In genomic region chr4:152072121-152072601, GRCm38 (mm10) we compare ENCODE assay signal across 8 mouse cellular contexts. TPM values are rescaled to one million over a fixed set of nuclear protein-coding genes. Genes with fewer than 3 reads are reported as not detected.
DNase-seq lines count a peak whose midpoint lies in the region; ATAC-seq and TF ChIP-seq lines count a peak whose summit lies in the region.

Gene Plekhg5 (plus strand): TSS chr4:152072498.

- DNase-seq in ES-E14 (ENCODE audit: low read depth, low spot score): no peak
- DNase-seq in hindbrain, embryonic 10.5 days (ENCODE audit: low spot score): peak; percentile 44
- DNase-seq in left cerebral cortex, postnatal 36 days (ENCODE audit: low spot score in 2 of 2): no peak
- DNase-seq in thymus, postnatal 36 days: no peak

- 70% methylated on average over 10 of the region's 10 CpGs for WGBS in forebrain, embryonic 12.5 days
- 69% methylated on average over 10 of the region's 10 CpGs for WGBS in forebrain, embryonic 13.5 days
- WGBS in embryonic facial prominence, embryonic 15.5 days: 63% methylated on average over 10 of the region's 10 CpGs
- 54% methylated on average over 10 of the region's 10 CpGs for WGBS in hindbrain, embryonic 10.5 days
- WGBS in neural tube, embryonic 15.5 days: 57% methylated on average over 10 of the region's 10 CpGs

- no peaks in the 10 kb centered on the region for H3K9me3 ChIP-seq in forebrain, embryonic 12.5 days
- H3K9me3 ChIP-seq in forebrain, embryonic 13.5 days (replicated peaks): no peaks in the 10 kb centered on the region
- no peaks in the 10 kb centered on the region for H3K9me3 ChIP-seq in ES-E14 (ENCODE audit: control insufficient read depth, insufficient read depth, low read depth, low read length)
- no peaks in the 10 kb centered on the region for H3K9me3 ChIP-seq in embryonic facial prominence, embryonic 15.5 days (replicated peaks)
- H3K9me3 ChIP-seq in hindbrain, embryonic 10.5 days: no peaks in the 10 kb centered on the region
- H3K9me3 ChIP-seq in neural tube, embryonic 15.5 days (replicated peaks): no peaks in the 10 kb centered on the region

- in situ Hi-C loops in ES-E14 (cut with MboI; ENCODE audit: low sequenced_read_pairs in 2 of 2, unreplicated experiment in 2 of 2): no loop called here

- no peak within 1 kb of the TSS for H3K4me2 ChIP-seq in forebrain, embryonic 12.5 days
- H3K4me2 ChIP-seq in forebrain, embryonic 13.5 days: no peak within 1 kb of the TSS
- H3K4me2 ChIP-seq in embryonic facial prominence, embryonic 15.5 days (replicated peaks): no peak within 1 kb of the TSS
- H3K4me2 ChIP-seq in neural tube, embryonic 15.5 days: no peak within 1 kb of the TSS

- no peaks in the 10 kb centered on the region for H3K36me3 ChIP-seq in forebrain, embryonic 12.5 days (replicated peaks)
- H3K36me3 ChIP-seq in forebrain, embryonic 13.5 days (ENCODE audit: poor library complexity, severe bottlenecking): no peaks in the 10 kb centered on the region
- H3K36me3 ChIP-seq in ES-E14 (ENCODE audit: control insufficient read depth, insufficient read depth, low read length, poor library complexity, severe bottlenecking): no peaks in the 10 kb centered on the region
- H3K36me3 ChIP-seq in embryonic facial prominence, embryonic 15.5 days: no peaks in the 10 kb centered on the region
- no peaks in the 10 kb centered on the region for H3K36me3 ChIP-seq in hindbrain, embryonic 10.5 days
- no peaks in the 10 kb centered on the region for H3K36me3 ChIP-seq in neural tube, embryonic 15.5 days

- peaks cover 9% of the 10 kb centered on the region for H3K4me1 ChIP-seq in forebrain, embryonic 12.5 days
- H3K4me1 ChIP-seq in forebrain, embryonic 13.5 days: peaks cover 9% of the 10 kb centered on the region
- peaks cover 0 to 15% of the 10 kb centered on the region in 2 experiments; a peak in 2 of 4 replicates for H3K4me1 ChIP-seq in ES-E14 (ENCODE audit: control insufficient read depth in 2 of 2, insufficient read depth in 2 of 2, low read length in 2 of 2, poor library complexity in 1 of 2)
- peaks cover 33% of the 10 kb centered on the region for H3K4me1 ChIP-seq in embryonic facial prominence, embryonic 15.5 days
- peaks cover 68% of the 10 kb centered on the region for H3K4me1 ChIP-seq in hindbrain, embryonic 10.5 days (replicated peaks)
- H3K4me1 ChIP-seq in neural tube, embryonic 15.5 days: peaks cover 18% of the 10 kb centered on the region

- H3K27ac ChIP-seq in forebrain, embryonic 12.5 days: no peak within 1 kb of the TSS
- no peak within 1 kb of the TSS for H3K27ac ChIP-seq in forebrain, embryonic 13.5 days
- no peak within 1 kb of the TSS for H3K27ac ChIP-seq in ES-E14 (ENCODE audit: insufficient read depth, low read depth, low read length, poor library complexity, severe bottlenecking)
- H3K27ac ChIP-seq in embryonic facial prominence, embryonic 15.5 days (replicated peaks): 0 out of 2 replicates have a peak within 1 kb of the TSS, but pooled peaks have one; percentile 34
- H3K27ac ChIP-seq in hindbrain, embryonic 10.5 days: peak within 1 kb of the TSS; percentile 35
- H3K27ac ChIP-seq in neural tube, embryonic 15.5 days (replicated peaks): no peak within 1 kb of the TSS

- intact Hi-C loops in left cerebral cortex, postnatal 36 days (cut with DNase I): no loop called here

- no peak within 1 kb of the TSS for H3K9ac ChIP-seq in forebrain, embryonic 12.5 days
- no peak within 1 kb of the TSS for H3K9ac ChIP-seq in forebrain, embryonic 13.5 days
- H3K9ac ChIP-seq in ES-E14 (ENCODE audit: insufficient read depth, low read depth, low read length, poor library complexity, severe bottlenecking): no peak within 1 kb of the TSS
- no peak within 1 kb of the TSS for H3K9ac ChIP-seq in embryonic facial prominence, embryonic 15.5 days
- no peak within 1 kb of the TSS for H3K9ac ChIP-seq in neural tube, embryonic 15.5 days (replicated peaks)

- ATAC-seq in forebrain, embryonic 12.5 days (ENCODE audit: low FRiP score): no peak
- ATAC-seq in forebrain, embryonic 13.5 days: no peak
- ATAC-seq in embryonic facial prominence, embryonic 15.5 days (ENCODE audit: insufficient number of reproducible peaks, low FRiP score, low TSS enrichment, low read depth): no peak; the same call in 1 of the 2 replicates
- no peak for ATAC-seq in neural tube, embryonic 15.5 days (ENCODE audit: low FRiP score)

- H3K27me3 ChIP-seq in forebrain, embryonic 12.5 days: no peaks in the 10 kb centered on the region
- no peaks in the 10 kb centered on the region for H3K27me3 ChIP-seq in forebrain, embryonic 13.5 days
- H3K27me3 ChIP-seq in embryonic facial prominence, embryonic 15.5 days: no peaks in the 10 kb centered on the region
- no peaks in the 10 kb centered on the region for H3K27me3 ChIP-seq in hindbrain, embryonic 10.5 days (ENCODE audit: insufficient read depth, poor library complexity, severe bottlenecking)
- no peaks in the 10 kb centered on the region for H3K27me3 ChIP-seq in neural tube, embryonic 15.5 days (replicated peaks)

- no peak within 1 kb of the TSS for H3K4me3 ChIP-seq in forebrain, embryonic 12.5 days (replicated peaks)
- no peak within 1 kb of the TSS for H3K4me3 ChIP-seq in forebrain, embryonic 13.5 days
- no peak within 1 kb of the TSS for H3K4me3 ChIP-seq in ES-E14 (ENCODE audit: insufficient read depth in 1 of 2, low read depth in 1 of 2, low read length in 2 of 2, poor library complexity in 1 of 2, severe bottlenecking in 1 of 2)
- no peak within 1 kb of the TSS for H3K4me3 ChIP-seq in embryonic facial prominence, embryonic 15.5 days (replicated peaks)
- H3K4me3 ChIP-seq in hindbrain, embryonic 10.5 days: no peak within 1 kb of the TSS
- H3K4me3 ChIP-seq in neural tube, embryonic 15.5 days (replicated peaks): no peak within 1 kb of the TSS

TF ChIP-seq in ES-E14, 5 proteins besides CTCF, POLR2A, EP300 and RAD21:
- TF ChIP-seq ZC3H11A (IDR thresholded peaks at IDR 0.05; ENCODE audit: borderline replicate concordance, low read depth, low read length) (no peak), HCFC1 (IDR thresholded peaks at IDR 0.05; ENCODE audit: borderline replicate concordance, insufficient read depth, low read length) (no peak), MAFK (IDR thresholded peaks at IDR 0.05; ENCODE audit: insufficient read depth, low read depth, low read length) (no peak), ZNF384 (IDR thresholded peaks at IDR 0.05; ENCODE audit: low read depth, low read length) (no peak), CHD2 (IDR thresholded peaks at IDR 0.05; ENCODE audit: low read depth, low read length) (no peak)

RNA-seq across cellular contexts. Expression of gene Plekhg5, which starts in this region (rescaled TPM):
- polyA plus RNA-seq in forebrain, embryonic 12.5 days (2016; fragmentation: Nextera tagmentation; extraction: Ambion mirVana): 9.5 and 10.8 TPM in 2 replicates
- 8.4 and 9.2 TPM in 2 replicates for polyA plus RNA-seq in forebrain, embryonic 13.5 days (2015; fragmentation: Nextera tagmentation; extraction: Ambion mirVana)
- 37.3 and 81.4 TPM in 2 replicates for total RNA-seq in ES-E14 (2012; rRNA removed)
- 20.8 and 21.3 TPM in 2 replicates for polyA plus RNA-seq in embryonic facial prominence, embryonic 15.5 days (2015; fragmentation: Nextera tagmentation; extraction: Ambion mirVana)
- 9.6 and 12.4 TPM in 2 replicates for polyA plus RNA-seq in hindbrain, embryonic 10.5 days (2016; fragmentation: Nextera tagmentation; extraction: Ambion mirVana)
- 10 to 100 TPM; 82.5 to 84.4 TPM for total RNA-seq in left cerebral cortex, postnatal 36 days (2021)
- polyA plus RNA-seq in neural tube, embryonic 15.5 days (2015; fragmentation: Nextera tagmentation; extraction: Ambion mirVana): 13.5 and 13.6 TPM in 2 replicates

Comparison
In these comparisons a context has a peak if more than half of its experiments do, and no peak if none do; other contexts are left out.
1. H3K27ac ChIP-seq: peak in embryonic facial prominence, embryonic 15.5 days (single experiment) and hindbrain, embryonic 10.5 days (single experiment); none in forebrain, embryonic 12.5 days (single experiment), forebrain, embryonic 13.5 days (single experiment), ES-E14 (single experiment) and neural tube, embryonic 15.5 days (single experiment).